Comparison of ENCODE assay signal across 35 mouse cellular contexts in genomic region chr4:40031361-40031760, GRCm38 (mm10).
"Had no signal": no experiment of that assay in that cellular context is flagged by ENCODE, and none has a peak within 500 bp of the region (broad histone marks: within the 10 kb centered on the region; RNA-seq: fewer than 3 reads in every experiment).

No protein-coding gene starts in this region.

- H3K27me3 ChIP-seq: heart, embryonic 12.5 days; heart, embryonic 13.5 days; heart, embryonic 15.5 days; hindbrain, embryonic 12.5 days; hindbrain, embryonic 13.5 days; hindbrain, embryonic 15.5 days; intestine, embryonic 15.5 days; kidney, embryonic 15.5 days had no signal

- DNase-seq: heart, postnatal 10 days; heart, postnatal 14 days; heart, postnatal 36 days; heart, postnatal 4 days; kidney, adult 11 months; kidney, adult 18-20 months; kidney, adult 2 months; kidney, adult 8-10 months; kidney, adult 9 months; kidney, postnatal 10 days; kidney, postnatal 14 days; kidney, postnatal 25 days; kidney, postnatal 36 days; kidney, postnatal 4 days; layer of hippocampus, adult 9-11 months; layer of hippocampus, postnatal 36 days had no signal

- H3K27ac ChIP-seq: heart, embryonic 13.5 days; heart, embryonic 15.5 days; hindbrain, embryonic 10.5 days; hindbrain, embryonic 12.5 days; hindbrain, embryonic 13.5 days; hindbrain, embryonic 14.5 days; hindbrain, embryonic 15.5 days; hindbrain, postnatal 0 days; intestine, embryonic 15.5 days; kidney, embryonic 15.5 days; kidney, postnatal 0 days; layer of hippocampus, adult 2 months; left cerebral cortex, adult 2 months had no signal

- H3K9me3 ChIP-seq: heart, embryonic 12.5 days; heart, embryonic 15.5 days; hindbrain, embryonic 12.5 days; hindbrain, embryonic 13.5 days; hindbrain, embryonic 15.5 days; intestine, embryonic 15.5 days; kidney, embryonic 15.5 days had no signal

- H3K4me1 ChIP-seq: heart, embryonic 12.5 days; heart, embryonic 13.5 days; heart, embryonic 15.5 days; hindbrain, embryonic 10.5 days; hindbrain, embryonic 12.5 days; hindbrain, embryonic 13.5 days; hindbrain, embryonic 15.5 days; intestine, embryonic 15.5 days; kidney, embryonic 15.5 days had no signal

- H3K4me3 ChIP-seq: heart, embryonic 12.5 days; heart, embryonic 13.5 days; heart, embryonic 15.5 days; hindbrain, embryonic 10.5 days; hindbrain, embryonic 12.5 days; hindbrain, embryonic 13.5 days; hindbrain, embryonic 15.5 days; intestine, embryonic 15.5 days; kidney, embryonic 15.5 days; layer of hippocampus, adult 2 months; left cerebral cortex, adult 2 months had no signal

- H3K36me3 ChIP-seq: heart, embryonic 12.5 days; heart, embryonic 13.5 days; heart, embryonic 15.5 days; hindbrain, embryonic 10.5 days; hindbrain, embryonic 12.5 days; hindbrain, embryonic 13.5 days; hindbrain, embryonic 15.5 days; intestine, embryonic 15.5 days; kidney, embryonic 15.5 days had no signal

- H3K9ac ChIP-seq: heart, embryonic 12.5 days; heart, embryonic 13.5 days; heart, embryonic 15.5 days; hindbrain, embryonic 12.5 days; hindbrain, embryonic 13.5 days; hindbrain, embryonic 14.5 days; hindbrain, embryonic 15.5 days; intestine, embryonic 15.5 days; kidney, embryonic 15.5 days had no signal

- H3K4me2 ChIP-seq: heart, embryonic 11.5 days; heart, embryonic 12.5 days; heart, embryonic 13.5 days; heart, embryonic 15.5 days; hindbrain, embryonic 12.5 days; hindbrain, embryonic 13.5 days; hindbrain, embryonic 14.5 days; hindbrain, embryonic 15.5 days; intestine, embryonic 15.5 days; kidney, embryonic 15.5 days had no signal

- ATAC-seq: hindbrain, embryonic 16.5 days; hindbrain, postnatal 0 days; inflammation-experienced regulatory T-cells, adult 6 months; intestine, embryonic 15.5 days; intestine, embryonic 16.5 days; intestine, postnatal 0 days had no signal
